Mouse (Mus musculus): Measurements from ENCODE around the gene Hist2h3c1.
A peak's percentile ranks its signal among the peaks of the same experiment; 100 is the strongest.
"Not testable (repeated sequence)": the region's sequence is repeated elsewhere in the genome, so short reads cannot be mapped to it uniquely, and the experiment has no call there.

Hist2h3c1 gene

DNA sequence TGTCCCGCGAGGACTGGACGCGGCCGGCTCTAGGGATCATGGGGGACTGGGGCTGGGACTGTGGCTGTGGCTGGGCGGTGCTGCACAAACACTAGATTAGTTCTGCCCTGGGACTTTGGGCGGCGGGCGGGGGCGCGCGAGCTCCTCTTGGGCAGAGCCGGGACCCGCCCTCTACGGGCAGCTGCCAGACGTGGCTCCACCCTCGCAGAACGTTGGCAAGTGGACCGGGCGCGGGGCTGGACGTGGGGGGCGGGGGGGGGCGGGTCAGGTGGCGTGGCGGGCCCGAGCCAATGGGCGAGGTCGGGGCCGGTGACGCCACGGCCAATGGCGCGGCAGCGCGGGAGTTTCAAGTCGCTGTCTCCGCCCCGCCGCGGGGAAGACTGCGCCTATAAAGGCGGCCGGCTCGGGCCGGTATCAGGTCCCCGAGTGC lies at the start of gene Hist2h3c1:
TSS of gene Hist2h3c1 (plus strand) at position 259 of the 430 bp plus-strand sequence.
- not testable (repeated sequence) for DNase-seq (ENCODE audit: low spot score in 2 of 2)

DNA sequence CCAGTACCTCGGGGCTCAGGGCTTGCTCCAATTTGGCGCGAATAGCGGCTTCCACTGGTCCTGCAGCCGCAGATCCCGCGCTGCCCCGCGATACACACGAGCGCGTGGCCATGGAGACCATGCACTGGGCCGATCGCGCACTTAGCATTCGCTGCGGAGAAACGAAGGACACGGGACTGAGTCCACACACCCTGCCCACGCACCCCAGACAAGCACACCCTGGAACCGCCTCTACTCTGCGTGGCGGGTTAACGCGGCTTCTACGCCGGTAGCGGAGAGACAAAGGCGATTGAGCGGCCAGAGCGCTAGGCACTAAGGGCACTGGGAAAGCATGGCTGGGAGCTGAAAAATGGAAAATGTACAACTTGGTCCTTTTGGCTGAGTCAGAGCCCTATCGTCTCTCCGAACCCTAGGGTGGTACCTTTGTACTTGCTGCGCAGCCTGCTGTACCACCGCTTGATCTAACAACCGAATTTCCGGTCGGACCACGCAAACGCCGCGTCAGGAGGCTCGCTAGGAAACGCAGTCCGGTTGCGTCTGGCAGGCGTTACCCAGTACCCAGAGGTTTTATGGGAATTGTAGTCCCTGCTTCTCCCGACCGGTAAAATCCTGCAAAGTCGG lies 49.2 kb upstream of the Hist2h3c1 start:
- DNase-seq (ENCODE audit: low spot score in 2 of 2), result peak; percentile 68 to 77

DNA sequence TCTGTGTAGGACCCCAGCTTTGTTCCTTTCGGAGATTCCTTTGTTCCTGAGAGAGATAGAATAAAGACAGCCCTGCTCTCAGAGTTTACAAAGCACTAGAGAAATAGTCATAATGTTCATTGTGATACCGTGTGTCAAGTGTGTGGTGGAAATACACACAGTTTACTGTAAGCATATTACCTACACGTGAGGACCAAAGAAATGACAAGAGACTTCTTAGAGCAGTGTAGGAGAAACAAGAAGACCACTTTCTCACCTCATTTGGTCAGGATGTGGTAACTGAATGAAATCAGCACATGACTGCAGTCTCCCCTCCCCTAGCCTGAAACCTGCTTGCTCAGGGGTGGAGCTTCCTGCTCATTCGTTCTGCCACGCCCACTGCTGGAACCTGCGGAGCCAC lies 48.3 kb upstream of the Hist2h3c1 start:
- DNase-seq (ENCODE audit: low spot score in 2 of 2), result no peak

DNA sequence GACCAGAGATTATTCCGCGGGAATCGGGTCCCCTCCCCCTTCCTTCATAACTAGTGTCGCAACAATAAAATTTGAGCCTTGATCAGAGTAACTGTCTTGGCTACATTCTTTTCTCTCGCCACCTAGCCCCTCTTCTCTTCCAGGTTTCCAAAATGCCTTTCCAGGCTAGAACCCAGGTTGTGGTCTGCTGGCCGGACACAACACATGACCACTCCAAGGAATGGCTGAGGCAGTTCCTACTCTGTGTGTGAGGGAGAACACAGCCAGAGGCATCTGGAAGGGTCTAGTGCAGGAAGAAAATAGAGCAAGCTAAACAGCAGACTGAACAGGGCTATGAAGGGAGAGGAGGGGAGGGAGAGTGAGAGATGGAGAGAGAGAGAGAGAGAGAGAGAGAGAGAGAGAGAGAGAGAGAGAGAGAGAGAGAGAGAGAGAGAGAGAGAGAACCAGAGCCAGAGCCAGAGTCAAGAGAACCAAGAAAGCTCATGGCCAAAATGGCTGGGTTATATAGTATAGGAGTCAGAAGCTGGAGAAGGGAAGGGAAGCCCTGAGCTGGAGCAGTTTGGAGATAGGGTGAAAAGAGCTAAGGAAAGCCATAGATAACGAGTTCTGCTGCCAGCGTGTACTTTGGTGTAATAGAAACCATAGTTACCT lies 47.8 kb upstream of the Hist2h3c1 start:
- DNase-seq (ENCODE audit: low spot score in 2 of 2), result not testable (repeated sequence)

DNA sequence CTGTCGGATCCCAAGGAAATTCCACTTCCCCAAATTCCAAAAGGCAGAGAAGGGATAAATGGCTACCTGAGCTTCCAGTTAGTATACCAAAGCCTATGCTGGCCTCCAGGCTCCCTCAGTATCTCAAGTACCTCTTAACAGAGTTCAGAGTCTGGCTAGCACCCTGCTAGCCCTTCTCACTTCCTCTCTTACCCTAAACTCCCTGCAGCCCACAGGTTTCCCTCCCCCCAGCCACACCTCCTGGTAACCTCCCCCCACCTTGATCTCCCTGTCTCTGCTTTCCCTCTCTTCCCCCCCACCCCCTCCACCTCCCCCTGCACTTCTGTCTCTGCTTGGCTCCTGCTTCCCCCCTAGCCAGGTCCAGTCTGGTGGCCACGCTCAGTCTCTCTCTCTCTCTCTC lies 46.8 kb upstream of the Hist2h3c1 start:
- DNase-seq (ENCODE audit: low spot score in 2 of 2), result no peak

DNA sequence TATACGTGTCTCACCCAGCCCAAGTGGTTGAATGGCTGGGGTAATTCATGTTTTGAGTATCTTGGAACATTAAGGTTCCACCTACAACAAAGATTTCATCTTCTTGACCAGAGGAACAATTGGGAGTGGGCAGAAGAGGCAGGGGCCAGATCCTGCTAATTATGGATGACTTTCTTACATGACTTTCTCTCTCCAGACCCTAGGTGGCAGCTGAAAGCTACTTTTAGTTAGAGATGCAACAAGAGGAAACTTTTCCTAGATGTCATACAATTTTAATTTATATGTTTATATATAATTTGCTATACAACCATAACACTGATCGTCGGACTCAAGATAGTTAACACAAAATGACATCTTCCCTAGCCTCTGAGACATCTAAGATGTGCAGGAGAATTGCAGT lies 38.7 kb upstream of the Hist2h3c1 start:
- no peak for DNase-seq (ENCODE audit: low spot score in 2 of 2)

DNA sequence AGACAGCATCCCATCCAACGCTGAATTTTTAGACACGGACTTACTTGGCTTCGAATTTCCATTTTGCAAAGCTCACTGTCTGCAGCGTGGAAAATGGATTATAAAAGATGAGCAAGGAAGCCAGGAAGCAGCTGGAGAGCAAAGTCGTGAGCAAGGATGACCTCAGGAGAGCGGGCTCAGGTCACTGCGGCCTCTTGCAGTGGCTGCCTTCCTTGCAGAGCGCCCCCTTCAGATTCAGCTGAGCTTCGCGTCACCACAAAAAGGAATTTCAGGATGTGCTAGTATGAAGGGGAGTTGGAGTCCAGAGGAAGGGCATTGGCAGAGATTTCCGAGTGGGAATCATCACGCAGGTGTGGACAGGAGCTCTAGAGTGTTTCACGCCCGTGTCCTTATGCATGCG lies 37.2 kb upstream of the Hist2h3c1 start:
- no peak for DNase-seq (ENCODE audit: low spot score in 2 of 2)

DNA sequence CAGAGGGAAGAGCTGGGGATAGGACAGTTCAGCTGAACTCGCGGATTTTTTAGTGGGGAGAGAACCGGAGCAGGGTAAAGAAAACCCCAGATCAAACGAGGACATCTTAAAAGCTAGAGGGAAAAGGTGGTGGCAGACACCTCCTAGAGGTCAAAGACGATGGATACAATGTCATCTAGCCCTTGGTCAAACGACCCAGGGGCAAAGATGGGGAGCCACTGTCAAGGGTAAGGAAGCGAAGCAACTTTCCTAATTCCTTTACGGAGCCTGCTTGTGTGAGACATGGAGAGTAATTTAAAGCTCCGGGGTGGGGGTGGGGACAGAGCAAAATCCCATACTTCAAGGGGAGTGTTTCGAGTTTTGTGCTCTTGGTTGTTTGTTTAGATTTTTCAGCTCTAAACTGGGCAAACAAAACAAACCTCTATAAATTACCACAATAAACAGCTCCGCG lies 27.3 kb upstream of the Hist2h3c1 start:
- DNase-seq (ENCODE audit: low spot score in 2 of 2), result peak in 1 of 2 experiments; percentile 37

DNA sequence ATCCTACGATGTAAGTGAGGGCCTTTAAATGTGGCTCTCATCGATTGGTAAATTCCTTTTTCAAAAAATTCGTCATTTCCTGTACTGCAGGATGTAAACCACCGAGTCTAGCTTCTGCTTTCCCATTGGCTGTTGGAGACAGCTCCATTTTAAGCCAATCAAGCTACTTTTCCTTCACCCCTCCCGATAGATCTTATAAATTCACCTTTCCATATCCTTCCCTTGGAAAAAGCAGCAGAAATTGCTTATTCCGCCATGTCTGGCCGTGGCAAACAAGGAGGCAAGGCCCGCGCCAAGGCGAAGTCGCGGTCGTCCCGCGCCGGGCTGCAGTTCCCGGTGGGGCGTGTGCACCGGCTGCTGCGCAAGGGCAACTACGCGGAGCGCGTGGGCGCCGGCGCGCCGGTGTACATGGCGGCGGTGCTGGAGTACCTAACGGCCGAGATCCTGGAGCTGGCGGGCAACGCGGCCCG lies 26.8 kb upstream of the Hist2h3c1 start, which contains the start of the genes Bola1 and Hist2h2ab:
TSS of gene Bola1 (minus strand) at position 49 of the 470 bp plus-strand sequence.
TSS of gene Hist2h2ab (plus strand) at position 205 of the 470 bp plus-strand sequence.
- DNase-seq (ENCODE audit: low spot score in 2 of 2), result peak; percentile 64 to 72

DNA sequence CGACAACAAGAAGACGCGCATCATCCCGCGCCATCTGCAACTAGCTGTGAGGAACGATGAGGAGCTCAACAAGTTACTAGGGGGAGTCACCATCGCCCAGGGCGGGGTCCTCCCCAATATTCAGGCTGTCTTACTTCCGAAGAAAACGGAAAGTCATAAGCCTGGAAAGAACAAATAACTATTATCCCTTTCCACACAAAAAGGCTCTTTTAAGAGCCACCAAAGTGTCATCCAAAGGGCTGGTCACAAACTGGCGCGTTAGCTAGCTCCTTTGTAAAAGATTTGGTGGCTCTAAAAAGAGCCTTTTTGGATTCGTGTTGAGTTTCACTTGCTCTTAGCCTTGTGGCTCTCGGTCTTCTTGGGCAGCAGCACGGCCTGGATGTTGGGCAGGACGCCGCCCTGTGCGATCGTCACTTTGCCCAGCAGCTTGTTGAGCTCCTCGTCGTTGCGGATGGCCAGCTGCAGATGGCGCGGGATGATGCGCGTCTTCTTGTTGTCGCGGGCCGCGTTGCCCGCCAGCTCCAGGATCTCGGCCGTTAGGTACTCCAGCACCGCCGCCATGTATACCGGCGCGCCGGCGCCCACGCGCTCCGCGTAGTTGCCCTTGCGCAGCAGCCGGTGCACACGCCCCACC lies 26.2 kb upstream of the Hist2h3c1 start:
- DNase-seq (ENCODE audit: low spot score in 2 of 2), result not testable (repeated sequence)

DNA sequence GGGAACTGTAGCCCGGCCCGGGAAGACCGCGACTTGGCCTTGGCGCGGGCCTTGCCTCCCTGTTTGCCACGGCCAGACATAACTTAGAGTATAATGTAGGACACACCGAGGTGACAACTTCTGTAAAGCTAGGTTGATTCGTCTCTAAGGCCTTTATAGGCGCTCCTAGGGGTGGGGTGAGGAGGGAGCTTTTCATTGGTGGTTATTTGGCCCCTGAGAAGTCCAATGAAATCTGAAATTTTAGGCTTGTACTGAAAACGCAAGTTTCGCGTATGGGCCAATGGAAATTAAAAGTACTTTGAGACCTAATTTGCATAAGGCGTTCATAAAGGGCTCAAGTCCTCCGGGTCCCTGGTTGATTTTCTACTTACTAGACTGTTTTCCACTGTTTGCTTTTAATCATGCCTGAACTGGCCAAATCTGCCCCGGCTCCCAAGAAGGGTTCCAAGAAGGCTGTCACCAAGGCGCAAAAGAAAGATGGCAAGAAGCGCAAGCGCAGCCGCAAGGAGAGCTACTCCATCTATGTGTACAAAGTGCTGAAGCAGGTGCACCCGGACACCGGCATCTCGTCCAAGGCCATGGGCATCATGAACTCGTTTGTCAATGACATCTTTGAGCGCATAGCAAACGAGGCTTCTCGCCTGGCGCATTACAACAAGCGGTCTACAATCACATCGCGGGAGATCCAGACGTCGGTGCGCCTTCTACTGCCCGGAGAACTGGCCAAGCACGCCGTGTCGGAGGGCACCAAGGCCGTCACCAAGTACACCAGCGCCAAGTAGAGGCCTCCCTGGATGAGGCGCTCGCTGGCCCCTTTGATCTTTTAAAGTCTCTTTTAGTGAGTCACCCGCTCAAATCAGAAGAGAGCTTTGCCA lies 25.5 kb upstream of the Hist2h3c1 start, which contains the start of the genes Hist2h2ac and Hist2h2be:
TSS of gene Hist2h2ac (minus strand) at position 116 of the 875 bp plus-strand sequence.
TSS of gene Hist2h2be (plus strand) at position 355 of the 875 bp plus-strand sequence.
- peak; percentile 78 to 83 for DNase-seq (ENCODE audit: low spot score in 2 of 2)

DNA sequence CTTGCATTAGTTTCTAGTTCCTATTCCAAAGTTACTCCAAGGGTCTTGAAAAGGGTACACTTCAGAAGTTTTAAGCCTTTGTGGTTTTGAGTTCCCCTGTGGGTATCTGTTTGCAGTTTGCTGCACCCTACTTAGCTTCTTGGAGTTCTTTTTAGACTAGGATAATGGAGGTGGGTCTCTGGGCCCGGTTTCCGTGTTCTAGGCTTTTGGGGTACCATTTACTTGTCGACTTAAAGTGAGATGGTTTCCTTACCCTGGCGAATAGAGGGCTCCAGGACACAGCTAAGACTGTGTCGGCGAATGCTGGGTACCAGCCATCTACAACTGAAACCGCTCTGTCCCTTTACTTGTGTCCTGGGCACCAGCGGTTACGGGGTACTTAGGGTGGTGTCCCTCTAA lies 24.8 kb upstream of the Hist2h3c1 start:
- DNase-seq (ENCODE audit: low spot score in 2 of 2), result peak; percentile 18 to 28

DNA sequence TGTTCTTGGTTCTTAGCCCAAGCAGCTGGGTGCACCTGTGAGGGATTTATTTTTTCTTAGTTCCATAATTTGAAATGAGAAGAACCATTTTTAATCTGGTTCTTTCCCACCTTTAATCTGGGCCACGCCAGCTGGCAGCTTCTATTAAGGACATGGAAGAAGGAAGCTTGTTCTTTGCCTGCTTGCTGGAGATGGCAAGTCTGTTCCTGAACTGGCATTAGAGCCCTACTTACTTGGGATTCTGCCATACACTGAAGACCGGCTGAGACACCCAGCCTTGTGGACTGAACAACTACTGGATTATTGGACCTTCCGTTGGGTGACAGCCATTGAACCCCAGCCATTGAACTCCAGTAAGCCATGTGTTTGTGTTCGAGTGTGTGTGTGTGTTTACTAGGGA lies 23.7 kb upstream of the Hist2h3c1 start:
- no peak for DNase-seq (ENCODE audit: low spot score in 2 of 2)

DNA sequence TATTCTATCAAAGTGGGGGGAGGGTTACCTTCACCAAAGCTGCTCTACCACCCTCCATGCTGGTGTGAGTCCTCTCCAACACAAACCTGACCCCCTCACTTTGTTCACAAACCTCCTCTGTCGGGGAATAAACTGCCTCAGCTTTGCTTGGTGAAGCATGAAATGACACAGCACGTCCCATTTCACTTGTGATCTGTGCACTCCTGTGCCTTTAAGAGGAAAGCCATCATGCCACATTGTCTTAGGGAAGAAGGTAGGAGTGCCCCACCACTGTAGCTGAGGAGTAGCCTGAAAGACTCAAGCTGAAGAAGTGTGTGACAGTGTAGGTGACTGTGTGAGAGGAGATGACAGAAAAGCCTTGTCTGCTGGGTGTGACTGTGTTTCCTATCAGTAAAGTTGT lies 21.1 kb upstream of the Hist2h3c1 start:
- no peak for DNase-seq (ENCODE audit: low spot score in 2 of 2)

DNA sequence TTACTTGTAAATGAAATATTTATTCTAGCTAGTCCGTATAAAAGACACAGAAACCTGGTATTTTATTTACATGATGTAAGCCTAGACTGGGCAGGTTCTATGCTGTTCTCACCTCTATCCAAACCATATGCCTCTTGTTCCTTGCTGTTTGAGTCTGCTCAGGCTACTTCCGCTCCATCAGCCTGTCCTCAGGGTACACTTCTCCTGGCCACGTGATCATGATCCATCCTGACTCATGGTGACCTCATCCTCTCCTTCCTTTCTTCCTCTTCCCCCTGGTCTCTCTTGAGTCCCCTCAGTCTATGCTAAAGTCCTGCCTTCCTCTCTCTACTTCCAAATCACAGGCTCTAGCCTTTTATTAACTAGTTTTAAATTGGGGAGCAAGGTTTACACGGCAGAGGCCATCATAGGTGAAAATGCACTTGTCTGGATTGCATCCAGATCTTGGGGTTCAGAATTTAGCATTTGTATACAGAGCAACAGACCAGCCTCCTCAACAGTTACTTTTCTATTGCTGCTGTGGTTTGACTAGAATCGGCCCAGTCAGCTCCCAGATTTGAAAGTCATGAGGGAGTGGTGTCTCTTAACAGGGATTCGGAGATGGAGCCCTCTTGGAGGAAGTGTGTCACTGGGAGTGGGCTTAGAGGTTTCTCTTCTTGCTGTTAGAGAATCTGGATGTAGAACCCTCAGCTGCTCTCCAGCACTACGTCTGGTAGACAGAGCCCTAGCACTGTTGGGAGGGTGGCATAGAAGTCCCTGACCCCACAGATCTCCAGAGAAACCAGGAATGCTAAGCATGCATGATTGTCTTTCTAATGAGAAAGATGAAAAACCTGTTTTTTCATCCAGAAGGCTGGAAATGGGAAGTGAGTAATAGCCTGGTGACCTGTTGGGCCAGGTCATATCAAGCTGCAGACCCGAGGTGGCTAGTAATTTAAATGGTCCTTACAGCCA lies 19.5 kb upstream of the Hist2h3c1 start:
- no peak for DNase-seq (ENCODE audit: low spot score in 2 of 2)

DNA sequence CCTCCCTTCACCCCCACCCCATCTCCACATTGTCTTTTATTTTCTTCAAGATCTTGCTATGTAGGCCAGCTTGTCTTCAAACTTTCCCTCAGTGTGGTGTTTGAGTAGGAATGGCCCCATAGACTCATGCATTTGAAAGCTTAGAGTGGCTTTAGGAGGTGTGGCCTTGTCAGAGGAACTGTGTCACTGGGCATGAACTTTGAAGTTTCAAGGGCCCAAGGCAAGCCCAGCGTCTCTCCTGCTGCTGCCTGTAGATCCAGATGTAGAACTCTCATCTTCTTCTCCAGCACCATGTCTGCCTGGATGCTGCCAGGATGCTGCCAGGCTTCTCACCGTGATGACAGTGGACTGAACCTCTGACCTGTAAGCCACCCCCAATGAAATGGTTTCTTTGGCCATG lies 17.7 kb upstream of the Hist2h3c1 start:
- DNase-seq (ENCODE audit: low spot score in 2 of 2), result no peak

DNA sequence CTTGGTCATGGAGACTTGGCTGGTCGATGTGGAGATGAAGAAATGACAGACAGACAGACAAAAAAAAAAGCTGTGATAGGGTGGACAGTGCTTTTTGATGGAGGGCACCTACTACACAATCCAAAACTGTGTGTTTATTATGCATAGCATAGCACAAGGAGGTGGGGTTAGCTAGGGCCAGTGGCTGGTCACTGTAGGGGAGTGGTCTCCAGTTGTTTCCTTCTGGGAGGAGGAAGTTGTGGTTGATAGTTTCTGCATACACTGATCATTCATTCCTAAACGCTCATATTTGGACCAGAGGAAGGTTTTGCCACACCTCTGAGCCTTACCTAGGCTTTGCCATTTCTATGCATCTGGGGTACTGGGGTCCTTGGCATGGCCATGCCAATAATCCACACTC lies 16.1 kb upstream of the Hist2h3c1 start:
- no peak for DNase-seq (ENCODE audit: low spot score in 2 of 2)

DNA sequence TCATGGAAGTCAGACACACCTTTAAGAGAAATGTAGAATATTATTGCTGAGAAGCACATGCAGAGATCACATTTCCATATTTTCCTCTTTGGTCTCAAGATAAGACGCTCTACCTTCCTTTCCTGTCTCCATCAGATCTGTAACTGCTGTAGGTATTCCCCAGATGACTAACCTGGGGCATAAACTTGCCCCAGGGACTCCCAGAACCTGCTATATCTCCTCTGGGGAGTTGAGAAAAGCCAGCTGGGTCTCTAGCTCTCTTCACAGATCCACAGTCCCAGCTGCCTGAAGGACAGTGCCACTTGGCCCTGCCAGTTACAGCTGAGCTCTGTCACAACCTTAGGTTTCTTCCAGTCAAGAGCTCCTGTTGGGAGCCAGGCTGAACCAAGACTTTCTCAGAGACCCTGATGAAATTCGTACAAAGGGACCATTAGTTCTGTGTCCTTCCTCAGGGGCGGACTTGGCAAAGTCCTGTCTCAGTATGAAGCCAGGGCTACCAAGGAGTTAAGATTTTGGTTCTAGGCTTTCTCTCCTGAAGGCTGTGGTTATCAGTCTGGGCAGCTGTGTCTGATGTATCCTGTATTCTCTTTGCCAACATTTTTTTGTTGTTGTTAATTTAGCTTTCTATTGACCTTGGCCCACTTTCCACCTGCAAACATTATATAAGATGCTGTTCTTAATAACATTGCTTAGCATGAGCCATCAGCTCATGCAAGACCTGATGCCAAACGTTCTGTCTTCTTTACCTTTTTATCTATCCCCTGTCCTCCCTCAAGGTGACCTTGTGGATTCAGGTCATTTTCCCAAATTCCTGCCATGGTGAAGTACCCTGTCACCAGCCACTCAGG lies 15.4 kb upstream of the Hist2h3c1 start:
- DNase-seq (ENCODE audit: low spot score in 2 of 2), result no peak

DNA sequence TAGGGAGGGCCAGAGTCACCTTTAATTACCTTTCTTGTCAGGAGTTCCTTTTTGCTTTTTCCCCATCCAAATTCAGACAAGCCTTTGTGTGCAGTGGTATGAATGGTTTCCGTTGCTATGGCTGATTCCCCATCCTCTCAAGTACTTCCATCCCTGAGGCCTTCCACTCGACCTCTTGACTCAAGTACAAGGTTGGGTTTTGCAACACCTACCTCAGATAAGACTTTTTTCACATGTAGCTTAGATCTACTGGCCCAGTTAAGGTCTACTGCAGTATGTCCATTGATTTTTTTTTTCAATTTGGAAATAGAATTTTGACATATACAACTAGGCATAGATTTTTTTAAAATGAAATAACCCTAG lies 14.7 kb upstream of the Hist2h3c1 start:
- no peak for DNase-seq (ENCODE audit: low spot score in 2 of 2)

All from spleen, postnatal 14 days (tissue).